Mouse (Mus musculus): ENCODE results near the gene Atxn1.

Atxn1 gene

GRCm38 (mm10) chr13:45964853-45965593, at the start of gene Atxn1:
TSS of gene Atxn1 (minus strand) at chr13:45965008.
- peak; percentile 68 for DNase-seq (ENCODE audit: low read depth)

- no peak for DNase-seq (ENCODE audit: low read depth)
These were observed 46.4 kb upstream of the Atxn1 start for GRCm38 (mm10) chr13:46011232-46011631.

GRCm38 (mm10) chr13:46010075-46010474, 45.3 kb upstream of the Atxn1 start:
- DNase-seq (ENCODE audit: low read depth): no peak

GRCm38 (mm10) chr13:46008831-46009666, 44.2 kb upstream of the Atxn1 start:
- DNase-seq (ENCODE audit: low read depth): no peak

GRCm38 (mm10) chr13:46006211-46007102, 41.6 kb upstream of the Atxn1 start:
- DNase-seq (ENCODE audit: low read depth): no peak

- no peak for DNase-seq (ENCODE audit: low read depth)
These were observed 40.8 kb upstream of the Atxn1 start for GRCm38 (mm10) chr13:46005656-46006055.

GRCm38 (mm10) chr13:46001356-46001755, 36.5 kb upstream of the Atxn1 start:
- DNase-seq (ENCODE audit: low read depth): no peak

- DNase-seq (ENCODE audit: low read depth): no peak
These were observed 28.1 kb upstream of the Atxn1 start for GRCm38 (mm10) chr13:45992953-45993352.

- DNase-seq (ENCODE audit: low read depth): no peak
These were observed 25.7 kb upstream of the Atxn1 start for GRCm38 (mm10) chr13:45990486-45990885.

- no peak for DNase-seq (ENCODE audit: low read depth)
These were observed 14.4 kb upstream of the Atxn1 start for GRCm38 (mm10) chr13:45979246-45979645.

- DNase-seq (ENCODE audit: low read depth): peak; percentile 63
These were observed 12.1 kb upstream of the Atxn1 start for GRCm38 (mm10) chr13:45976894-45977293.

- peak; percentile 17 for DNase-seq (ENCODE audit: low read depth)
These were observed 9.8 kb upstream of the Atxn1 start for GRCm38 (mm10) chr13:45974651-45975050.

GRCm38 (mm10) chr13:45973972-45974490, 9.2 kb upstream of the Atxn1 start:
- DNase-seq (ENCODE audit: low read depth): no peak

GRCm38 (mm10) chr13:45970920-45971536, 6.2 kb upstream of the Atxn1 start:
- peak; percentile 24 for DNase-seq (ENCODE audit: low read depth)

- DNase-seq (ENCODE audit: low read depth): no peak
These were observed 3.4 kb upstream of the Atxn1 start for GRCm38 (mm10) chr13:45968206-45968605.

- DNase-seq (ENCODE audit: low read depth): no peak
These were observed 2.6 kb upstream of the Atxn1 start for GRCm38 (mm10) chr13:45967371-45967770.

- DNase-seq (ENCODE audit: low read depth): peak; percentile 40
These were observed 1.8 kb upstream of the Atxn1 start for GRCm38 (mm10) chr13:45966586-45966985.

- DNase-seq (ENCODE audit: low read depth): peak; percentile 18
These were observed 1.0 kb upstream of the Atxn1 start for GRCm38 (mm10) chr13:45965594-45966432.

GRCm38 (mm10) chr13:45964331-45964852, 416 bp downstream of the Atxn1 start:
- no peak for DNase-seq (ENCODE audit: low read depth)
